Mouse (Mus musculus) testis, adult 2 months (tissue): Measurements from ENCODE around the gene Gria1.

Experiments
- CTCF ChIP-seq: fragments of 200-500 bp; IDR thresholded peaks from 2 replicates; pipeline ENCODE4 v1.5.1; 2012; ENCODE audit warnings: low read depth, mild to moderate bottlenecking, inconsistent platforms, low read length, moderate library complexity; ENCODE audit not compliant: control insufficient read depth, insufficient read depth, insufficient replicate concordance
- POLR2A ChIP-seq: fragments of 200-500 bp; IDR thresholded peaks from 2 replicates; pipeline ENCODE4 v1.6.1; 2012; ENCODE audit warnings: low read depth, mild to moderate bottlenecking, inconsistent platforms, low read length, moderate library complexity; ENCODE audit not compliant: control insufficient read depth

GRCm38 (mm10) chr11:57014396-57014795 lies 3.2 kb downstream of the Gria1 start:
- TF ChIP-seq POLR2A (no peak), CTCF (no peak)
